Mouse (Mus musculus) lung, embryonic 15.5 days (tissue): ENCODE measurements around the gene Golim4. TPM values are rescaled to one million over a fixed set of nuclear protein-coding genes. Genes with fewer than 3 reads are reported as not detected.
A peak's percentile ranks its signal among the peaks of the same experiment; 100 is the strongest.

ENCODE experiments used
- ATAC-seq: fragments of 200-750 bp; cut with Nextera tagmentation; 2 replicates; pipeline ENCODE4 v1.8.0; 2017; ENCODE audit warnings: moderate number of reproducible peaks, borderline replicate concordance; ENCODE audit not compliant: low FRiP score, low TSS enrichment; ENCODE audit errors: extremely low read depth
- H3K27ac ChIP-seq: fragments of 300-500 bp; sonication (generic); 2 replicates; pipeline ENCODE4 v1.5.1; 2015; ENCODE audit warnings: moderate library complexity, mild to moderate bottlenecking, inconsistent platforms
- H3K27me3 ChIP-seq: fragments of 300-500 bp; sonication (generic); 2 replicates; pipeline ENCODE4 v1.6.1; 2015; ENCODE audit warnings: inconsistent platforms
- H3K36me3 ChIP-seq: fragments of 300-500 bp; sonication (generic); 2 replicates; pipeline ENCODE4 v1.6.1; 2015; ENCODE audit warnings: inconsistent platforms
- H3K4me1 ChIP-seq: fragments of 300-500 bp; sonication (generic); 2 replicates; pipeline ENCODE4 v1.6.1; 2015; ENCODE audit warnings: inconsistent platforms
- H3K4me2 ChIP-seq: fragments of 300-500 bp; sonication (generic); 2 replicates; pipeline ENCODE4 v1.6.1; 2015; ENCODE audit warnings: inconsistent platforms, mild to moderate bottlenecking, moderate library complexity
- H3K4me3 ChIP-seq: fragments of 300-500 bp; sonication (generic); 2 replicates; pipeline ENCODE4 v1.5.1; 2015; ENCODE audit warnings: mild to moderate bottlenecking, inconsistent platforms
- H3K9ac ChIP-seq: fragments of 300-500 bp; sonication (generic); 2 replicates; pipeline ENCODE4 v1.6.1; 2015; ENCODE audit warnings: inconsistent platforms
- H3K9me3 ChIP-seq: fragments of 300-500 bp; sonication (generic); 2 replicates; pipeline ENCODE4 v1.6.1; 2016; ENCODE audit warnings: inconsistent platforms
- WGBS: fragments of 180-500 bp; shearing (Covaris S2); methylation state at CpG from one replicate; pipeline ENCODE4 v1.1.7; 2015; 5-methylcytosine and 5-hydroxymethylcytosine counted together
- polyA plus RNA-seq: library from polyadenylated mRNA; unstranded; fragments of >200 nt; fragmentation: Nextera tagmentation; extraction: Ambion mirVana; gene quantifications from 2 replicates; pipeline ENCODE4 v1.2.1, GENCODE M21; 2015

Golim4 gene
- polyA plus RNA-seq, 1 experiment from 2014 or later = 53.3 TPM

GRCm38 (mm10) chr3:75912786-75913185 lies 44.0 kb downstream of the Golim4 start:
- 69% methylated on average over 4 of the region's 4 CpGs for WGBS
- H3K4me3 ChIP-seq = no peak overlapping the region
- ATAC-seq = no peak

GRCm38 (mm10) chr3:75910768-75911167 lies 46.0 kb downstream of the Golim4 start:
- H3K9me3 ChIP-seq = no peaks in the 10 kb centered on the region
- H3K4me1 ChIP-seq = 0 out of 2 replicates have a peak, but pooled peaks cover 2% of the 10 kb centered on the region
- no peak overlapping the region for H3K27ac ChIP-seq
- ATAC-seq = no peak
- H3K4me2 ChIP-seq = no peak overlapping the region
- no peaks in the 10 kb centered on the region for H3K27me3 ChIP-seq
- no peak overlapping the region for H3K4me3 ChIP-seq
- peaks cover 7% of the 10 kb centered on the region; the same call in 1 of the 2 replicates for H3K36me3 ChIP-seq
- no peak overlapping the region for H3K9ac ChIP-seq

More at GRCm38 (mm10) chr3:75912786-75913185, 44.0 kb downstream of the Golim4 start:
- Histone ChIP-seq H3K4me2 (no peak overlapping the region), H3K9me3 (no peaks in the 10 kb centered on the region), H3K9ac (no peak overlapping the region), H3K27ac (no peak overlapping the region), H3K27me3 (no peaks in the 10 kb centered on the region), H3K4me1 (peaks cover 6% of the 10 kb centered on the region; the same call in 1 of the 2 replicates), H3K36me3 (no peaks in the 10 kb centered on the region)

- 8% methylated on average over 4 of the region's 4 CpGs for WGBS
- 0 out of 2 replicates have a peak, but pooled peaks cover 2% of the 10 kb centered on the region for H3K4me1 ChIP-seq
- no peak overlapping the region for H3K4me2 ChIP-seq
These were observed 46.5 kb downstream of the Golim4 start for GRCm38 (mm10) chr3:75910257-75910656.

GRCm38 (mm10) chr3:75901903-75902598 lies 54.7 kb downstream of the Golim4 start:
- no peak overlapping the region for H3K4me3 ChIP-seq
- no peak overlapping the region for H3K9ac ChIP-seq
- no peaks in the 10 kb centered on the region for H3K27me3 ChIP-seq
- no peaks in the 10 kb centered on the region for H3K9me3 ChIP-seq
- H3K36me3 ChIP-seq = peaks cover 23% of the 10 kb centered on the region
- no peaks in the 10 kb centered on the region for H3K4me1 ChIP-seq
- 79% methylated on average over 11 of the region's 11 CpGs for WGBS
- H3K27ac ChIP-seq = no peak overlapping the region
- ATAC-seq = no peak
- H3K4me2 ChIP-seq = no peak overlapping the region

More at GRCm38 (mm10) chr3:75910257-75910656, 46.5 kb downstream of the Golim4 start:
- Histone ChIP-seq H3K9me3 (no peaks in the 10 kb centered on the region), H3K27ac (no peak overlapping the region), H3K27me3 (no peaks in the 10 kb centered on the region), H3K9ac (no peak overlapping the region), H3K36me3 (peaks cover 7% of the 10 kb centered on the region; the same call in 1 of the 2 replicates), H3K4me3 (no peak overlapping the region)
- ATAC-seq = peak; percentile 52; the same call in 1 of the 2 replicates

GRCm38 (mm10) chr3:75895075-75895474 lies 61.7 kb downstream of the Golim4 start:
- WGBS = 65% methylated on average over 5 of the region's 5 CpGs
- H3K4me2 ChIP-seq = no peak overlapping the region
- H3K9ac ChIP-seq = no peak overlapping the region
- H3K27ac ChIP-seq = no peak overlapping the region
- H3K36me3 ChIP-seq = peaks cover 37% of the 10 kb centered on the region
- no peaks in the 10 kb centered on the region for H3K27me3 ChIP-seq
- no peak overlapping the region for H3K4me3 ChIP-seq
- no peak for ATAC-seq
- no peaks in the 10 kb centered on the region for H3K4me1 ChIP-seq
- no peaks in the 10 kb centered on the region for H3K9me3 ChIP-seq

- H3K27ac ChIP-seq = no peak overlapping the region
- H3K9me3 ChIP-seq = no peaks in the 10 kb centered on the region
- 87% methylated on average over 3 of the region's 3 CpGs for WGBS
- no peaks in the 10 kb centered on the region for H3K4me1 ChIP-seq
- H3K27me3 ChIP-seq = no peaks in the 10 kb centered on the region
- H3K9ac ChIP-seq = no peak overlapping the region
- ATAC-seq = no peak
- H3K4me3 ChIP-seq = no peak overlapping the region
- H3K36me3 ChIP-seq = peaks cover 55% of the 10 kb centered on the region
- H3K4me2 ChIP-seq = no peak overlapping the region
These were observed 65.2 kb downstream of the Golim4 start for GRCm38 (mm10) chr3:75891581-75891980.

- no peak overlapping the region for H3K27ac ChIP-seq
- no peak for ATAC-seq
- H3K36me3 ChIP-seq = peaks cover 66% of the 10 kb centered on the region
- WGBS = 92% methylated on average over 1 of the region's 1 CpGs
- no peaks in the 10 kb centered on the region for H3K4me1 ChIP-seq
- no peaks in the 10 kb centered on the region for H3K27me3 ChIP-seq
- no peaks in the 10 kb centered on the region for H3K9me3 ChIP-seq
- no peak overlapping the region for H3K4me3 ChIP-seq
- H3K4me2 ChIP-seq = no peak overlapping the region
- no peak overlapping the region for H3K9ac ChIP-seq
These were observed 67.4 kb downstream of the Golim4 start for GRCm38 (mm10) chr3:75889323-75889722.

- 95% methylated on average over 1 of the region's 1 CpGs for WGBS
- peaks cover 35% of the 10 kb centered on the region for H3K36me3 ChIP-seq
These were observed 75.2 kb downstream of the Golim4 start for GRCm38 (mm10) chr3:75881582-75881981.

GRCm38 (mm10) chr3:75879269-75879668 lies 77.5 kb downstream of the Golim4 start:
- peaks cover 22% of the 10 kb centered on the region for H3K36me3 ChIP-seq
- no peak overlapping the region for H3K9ac ChIP-seq
- H3K9me3 ChIP-seq = no peaks in the 10 kb centered on the region
- no peaks in the 10 kb centered on the region for H3K27me3 ChIP-seq
- H3K4me3 ChIP-seq = no peak overlapping the region
- no peaks in the 10 kb centered on the region for H3K4me1 ChIP-seq
- no peak overlapping the region for H3K27ac ChIP-seq
- ATAC-seq = no peak
- WGBS = 84% methylated on average over 2 of the region's 2 CpGs
- no peak overlapping the region for H3K4me2 ChIP-seq

More at GRCm38 (mm10) chr3:75881582-75881981, 75.2 kb downstream of the Golim4 start:
- Histone ChIP-seq H3K27ac (no peak overlapping the region), H3K9me3 (no peaks in the 10 kb centered on the region), H3K4me2 (no peak overlapping the region), H3K9ac (no peak overlapping the region), H3K27me3 (no peaks in the 10 kb centered on the region), H3K4me1 (no peaks in the 10 kb centered on the region), H3K4me3 (no peak overlapping the region)
- ATAC-seq = no peak

GRCm38 (mm10) chr3:75868886-75869285 lies 87.9 kb downstream of the Golim4 start:
- ATAC-seq = no peak
- no peak overlapping the region for H3K27ac ChIP-seq

GRCm38 (mm10) chr3:75864203-75864602 lies 92.5 kb downstream of the Golim4 start:
- Histone ChIP-seq H3K27me3 (no peaks in the 10 kb centered on the region), H3K9me3 (no peaks in the 10 kb centered on the region), H3K36me3 (no peaks in the 10 kb centered on the region), H3K9ac (no peak overlapping the region), H3K27ac (no peak overlapping the region), H3K4me2 (no peak overlapping the region), H3K4me1 (0 out of 2 replicates have a peak, but pooled peaks cover 3% of the 10 kb centered on the region), H3K4me3 (no peak overlapping the region)
- WGBS = 19% methylated on average over 2 of the region's 2 CpGs
- no peak for ATAC-seq

More at GRCm38 (mm10) chr3:75868886-75869285, 87.9 kb downstream of the Golim4 start:
- Histone ChIP-seq H3K4me1 (no peaks in the 10 kb centered on the region), H3K9me3 (no peaks in the 10 kb centered on the region), H3K27me3 (no peaks in the 10 kb centered on the region), H3K4me3 (no peak overlapping the region), H3K9ac (no peak overlapping the region), H3K36me3 (no peaks in the 10 kb centered on the region), H3K4me2 (no peak overlapping the region)
- 27% methylated on average over 1 of the region's 1 CpGs for WGBS

- H3K36me3 ChIP-seq = no peaks in the 10 kb centered on the region
- no peak overlapping the region for H3K4me3 ChIP-seq
- H3K9me3 ChIP-seq = no peaks in the 10 kb centered on the region
- ATAC-seq = no peak
- no peak overlapping the region for H3K27ac ChIP-seq
- no peak overlapping the region for H3K4me2 ChIP-seq
- H3K9ac ChIP-seq = no peak overlapping the region
- H3K27me3 ChIP-seq = no peaks in the 10 kb centered on the region
- H3K4me1 ChIP-seq = 0 out of 2 replicates have a peak, but pooled peaks cover 3% of the 10 kb centered on the region
- 31% methylated on average over 4 of the region's 4 CpGs for WGBS
These were observed 95.1 kb downstream of the Golim4 start for GRCm38 (mm10) chr3:75861677-75862076.
